Mouse (Mus musculus): ENCODE measurements at regions not wholly inside any gene's neighbourhood (a gene's known extent, or its start where the extent isn't known, plus 50 kb on each side); places are given as distances from the start of the nearest gene placed in this dataset.

DNA sequence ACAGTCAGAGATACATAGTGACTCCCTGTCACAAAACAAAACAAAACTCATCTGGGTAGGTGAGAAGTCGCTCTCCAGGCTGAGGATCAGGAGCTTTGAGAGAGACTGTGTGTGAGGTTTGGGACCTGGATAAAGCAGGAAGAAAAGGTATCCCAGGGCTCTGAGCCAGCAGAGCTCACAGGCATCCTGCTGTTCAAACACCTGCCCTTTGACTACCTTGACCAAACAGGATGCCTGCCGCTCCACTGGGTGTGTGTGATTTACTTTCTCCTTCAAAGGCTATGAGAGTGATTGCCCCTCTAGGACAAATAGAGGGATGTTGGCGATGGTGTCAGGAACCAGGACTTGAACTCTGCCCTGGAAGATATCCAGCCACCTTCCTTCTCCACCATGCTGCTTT lies 674.3 kb downstream of the Zfp706 start:
- no peak for TF ChIP-seq EP300 (IDR thresholded peaks at IDR 0.05; ENCODE audit: low read depth)
- TF ChIP-seq CTCF (IDR thresholded peaks at IDR 0.05; ENCODE audit: low read depth), result no peak
